Mouse (Mus musculus) hindbrain, embryonic 13.5 days (tissue): Measurements from ENCODE around the gene Gm20521. TPM values are rescaled to one million over a fixed set of nuclear protein-coding genes. Genes with fewer than 3 reads are reported as not detected.
A peak's percentile ranks its signal among the peaks of the same experiment; 100 is the strongest.

Source experiments
- ATAC-seq: fragments of 200-750 bp; cut with Nextera tagmentation; 2 replicates; pipeline ENCODE4 v1.8.0; 2017; ENCODE audit warnings: moderate TSS enrichment; ENCODE audit not compliant: low FRiP score
- H3K27ac ChIP-seq: fragments of 300-500 bp; sonication (generic); 2 replicates; pipeline ENCODE4 v1.5.1; 2015; ENCODE audit warnings: inconsistent platforms, mild to moderate bottlenecking, moderate library complexity
- H3K27me3 ChIP-seq: fragments of 300-500 bp; sonication (generic); 2 replicates; pipeline ENCODE4 v1.6.1; 2015; ENCODE audit warnings: mild to moderate bottlenecking, inconsistent platforms
- H3K36me3 ChIP-seq: fragments of 300-500 bp; sonication (generic); 2 replicates; pipeline ENCODE4 v1.6.1; 2015; ENCODE audit warnings: mild to moderate bottlenecking, inconsistent platforms
- H3K4me1 ChIP-seq: fragments of 300-500 bp; sonication (generic); replicated peaks from 2 replicates; pipeline ENCODE4 v1.6.1; 2015; ENCODE audit warnings: inconsistent platforms
- H3K4me2 ChIP-seq: fragments of 300-500 bp; sonication (generic); 2 replicates; pipeline ENCODE4 v1.6.1; 2015; ENCODE audit warnings: inconsistent platforms, mild to moderate bottlenecking, moderate library complexity
- H3K4me3 ChIP-seq: fragments of 300-500 bp; sonication (generic); 2 replicates; pipeline ENCODE4 v1.5.1; 2015; ENCODE audit warnings: mild to moderate bottlenecking, inconsistent platforms
- H3K9ac ChIP-seq: fragments of 300-500 bp; sonication (generic); 2 replicates; pipeline ENCODE4 v1.6.1; 2015; ENCODE audit warnings: mild to moderate bottlenecking, inconsistent platforms
- H3K9me3 ChIP-seq: fragments of 300-500 bp; sonication (generic); 2 replicates; pipeline ENCODE4 v1.6.1; 2016; ENCODE audit warnings: inconsistent platforms
- WGBS: fragments of 180-500 bp; shearing (Covaris S2); methylation state at CpG from one replicate; pipeline ENCODE4 v1.1.7; 2015; 5-methylcytosine and 5-hydroxymethylcytosine counted together
- polyA plus RNA-seq: library from polyadenylated mRNA; unstranded; fragments of >200 nt; fragmentation: Nextera tagmentation; extraction: Ambion mirVana; gene quantifications from 2 replicates; pipeline ENCODE4 v1.2.1, GENCODE M21; 2015

The Gm20521 gene
- 0.34 TPM in 1 of 2 replicates, not detected in the other for polyA plus RNA-seq

GRCm38 (mm10) chr14:54883154-54884021 lies at the start of gene Gm20521, which contains the start of gene Bcl2l2:
Gene Gm20521 (plus strand): TSS chr14:54883441.
Gene Bcl2l2 (plus strand): TSS chr14:54883377.
- Histone ChIP-seq H3K9ac (peak within 1 kb of the TSS; percentile 89), H3K9me3 (no peaks in the 10 kb centered on the region), H3K36me3 (peaks cover 25% of the 10 kb centered on the region), H3K27me3 (peaks cover 6% of the 10 kb centered on the region), H3K4me1 (peaks cover 33% of the 10 kb centered on the region), H3K4me2 (peak within 1 kb of the TSS; percentile 81), H3K27ac (peak within 1 kb of the TSS; percentile 94), H3K4me3 (peak within 1 kb of the TSS; percentile 72)
- under 1% methylated on average over 27 of the region's 27 CpGs for WGBS
- peak; percentile 90 for ATAC-seq

GRCm38 (mm10) chr14:54843461-54843860 lies 39.8 kb upstream of the Gm20521 start:
- no peak for ATAC-seq
- 3% methylated on average over 4 of the region's 4 CpGs for WGBS
- 0 out of 2 replicates have a peak overlapping the region, but pooled peaks have one; percentile 8 for H3K4me2 ChIP-seq
- H3K36me3 ChIP-seq = no peaks in the 10 kb centered on the region
- 0 out of 2 replicates have a peak overlapping the region, but pooled peaks have one; percentile 13 for H3K9ac ChIP-seq
- no peak overlapping the region for H3K4me3 ChIP-seq
- H3K9me3 ChIP-seq = no peaks in the 10 kb centered on the region
- H3K4me1 ChIP-seq = no peaks in the 10 kb centered on the region
- no peaks in the 10 kb centered on the region for H3K27me3 ChIP-seq
- H3K27ac ChIP-seq = no peak overlapping the region

GRCm38 (mm10) chr14:54855726-54856125 lies 27.5 kb upstream of the Gm20521 start:
- Histone ChIP-seq H3K9ac (no peak overlapping the region), H3K4me1 (no peaks in the 10 kb centered on the region), H3K9me3 (no peaks in the 10 kb centered on the region), H3K27me3 (no peaks in the 10 kb centered on the region), H3K27ac (no peak overlapping the region), H3K4me3 (no peak overlapping the region), H3K4me2 (no peak overlapping the region), H3K36me3 (peaks cover 32% of the 10 kb centered on the region)
- WGBS = 99% methylated on average over 3 of the region's 3 CpGs
- ATAC-seq = no peak

GRCm38 (mm10) chr14:54856703-54857102 lies 26.5 kb upstream of the Gm20521 start:
- Histone ChIP-seq H3K4me3 (no peak overlapping the region), H3K36me3 (peaks cover 32% of the 10 kb centered on the region), H3K4me1 (no peaks in the 10 kb centered on the region), H3K27me3 (no peaks in the 10 kb centered on the region), H3K9me3 (no peaks in the 10 kb centered on the region), H3K4me2 (no peak overlapping the region), H3K9ac (no peak overlapping the region), H3K27ac (no peak overlapping the region)
- ATAC-seq = no peak
- WGBS = 90% methylated on average over 7 of the region's 7 CpGs

- Histone ChIP-seq H3K36me3 (peaks cover 32% of the 10 kb centered on the region), H3K4me3 (no peak overlapping the region), H3K9ac (no peak overlapping the region), H3K27ac (no peak overlapping the region), H3K4me2 (no peak overlapping the region), H3K9me3 (no peaks in the 10 kb centered on the region), H3K4me1 (0 out of 2 replicates have a peak, but pooled peaks cover 7% of the 10 kb centered on the region), H3K27me3 (no peaks in the 10 kb centered on the region)
- no peak for ATAC-seq
- 94% methylated on average over 9 of the region's 9 CpGs for WGBS
Measured at GRCm38 (mm10) chr14:54857891-54858290, 25.4 kb upstream of the Gm20521 start.

GRCm38 (mm10) chr14:54860511-54860910 lies 22.7 kb upstream of the Gm20521 start:
- Histone ChIP-seq H3K4me1 (peaks cover 12% of the 10 kb centered on the region), H3K4me3 (no peak overlapping the region), H3K36me3 (peaks cover 24% of the 10 kb centered on the region), H3K27me3 (no peaks in the 10 kb centered on the region), H3K9ac (no peak overlapping the region), H3K27ac (no peak overlapping the region), H3K4me2 (no peak overlapping the region), H3K9me3 (no peaks in the 10 kb centered on the region)
- WGBS = 50% methylated on average over 2 of the region's 2 CpGs
- ATAC-seq = no peak

- H3K9ac ChIP-seq = peak overlapping the region; percentile 96
- H3K27ac ChIP-seq = peak overlapping the region; percentile 85
- no peaks in the 10 kb centered on the region for H3K27me3 ChIP-seq
- peak; percentile 99 for ATAC-seq
- 0% methylated on average over 51 of the region's 56 CpGs for WGBS
- H3K4me1 ChIP-seq = peaks cover 12% of the 10 kb centered on the region
- H3K9me3 ChIP-seq = no peaks in the 10 kb centered on the region
- H3K4me3 ChIP-seq = peak overlapping the region; percentile 96
- H3K36me3 ChIP-seq = no peaks in the 10 kb centered on the region
- H3K4me2 ChIP-seq = peak overlapping the region; percentile 74
Measured at GRCm38 (mm10) chr14:54863501-54864312, 19.5 kb upstream of the Gm20521 start.

- H3K4me1 ChIP-seq = peaks cover 12% of the 10 kb centered on the region
- H3K9me3 ChIP-seq = no peaks in the 10 kb centered on the region
- H3K27ac ChIP-seq = peak overlapping the region; percentile 85
- H3K36me3 ChIP-seq = no peaks in the 10 kb centered on the region
- ATAC-seq = peak; percentile 37
- WGBS = 17% methylated on average over 21 of the region's 21 CpGs
- H3K4me3 ChIP-seq = peak overlapping the region; percentile 96
- H3K4me2 ChIP-seq = peak overlapping the region; percentile 74
- no peaks in the 10 kb centered on the region for H3K27me3 ChIP-seq
- peak overlapping the region; percentile 96 for H3K9ac ChIP-seq
Measured at GRCm38 (mm10) chr14:54864313-54865036, 18.8 kb upstream of the Gm20521 start.

GRCm38 (mm10) chr14:54865626-54866025 lies 17.6 kb upstream of the Gm20521 start:
- WGBS = 84% methylated on average over 5 of the region's 5 CpGs
- no peak for ATAC-seq
- peaks cover 12% of the 10 kb centered on the region for H3K4me1 ChIP-seq
- no peaks in the 10 kb centered on the region for H3K9me3 ChIP-seq
- H3K27me3 ChIP-seq = no peaks in the 10 kb centered on the region
- H3K27ac ChIP-seq = no peak overlapping the region
- H3K9ac ChIP-seq = no peak overlapping the region
- H3K36me3 ChIP-seq = no peaks in the 10 kb centered on the region
- no peak overlapping the region for H3K4me2 ChIP-seq
- no peak overlapping the region for H3K4me3 ChIP-seq

GRCm38 (mm10) chr14:54866268-54866667 lies 17.0 kb upstream of the Gm20521 start:
- WGBS = 75% methylated on average over 3 of the region's 3 CpGs
- H3K4me3 ChIP-seq = no peak overlapping the region
- no peak for ATAC-seq
- no peak overlapping the region for H3K9ac ChIP-seq
- no peaks in the 10 kb centered on the region for H3K36me3 ChIP-seq
- H3K9me3 ChIP-seq = no peaks in the 10 kb centered on the region
- no peak overlapping the region for H3K27ac ChIP-seq
- no peaks in the 10 kb centered on the region for H3K27me3 ChIP-seq
- H3K4me2 ChIP-seq = no peak overlapping the region
- H3K4me1 ChIP-seq = peaks cover 12% of the 10 kb centered on the region

GRCm38 (mm10) chr14:54866936-54867335 lies 16.3 kb upstream of the Gm20521 start:
- Histone ChIP-seq H3K4me3 (no peak overlapping the region), H3K4me2 (no peak overlapping the region), H3K9me3 (no peaks in the 10 kb centered on the region), H3K9ac (no peak overlapping the region), H3K36me3 (no peaks in the 10 kb centered on the region), H3K4me1 (peaks cover 10% of the 10 kb centered on the region), H3K27ac (no peak overlapping the region), H3K27me3 (no peaks in the 10 kb centered on the region)
- WGBS = 56% methylated on average over 5 of the region's 5 CpGs
- ATAC-seq = no peak

GRCm38 (mm10) chr14:54868026-54868425 lies 15.2 kb upstream of the Gm20521 start:
- no peak for ATAC-seq
- Histone ChIP-seq H3K4me2 (no peak overlapping the region), H3K4me3 (no peak overlapping the region), H3K9me3 (no peaks in the 10 kb centered on the region), H3K27ac (no peak overlapping the region), H3K36me3 (no peaks in the 10 kb centered on the region), H3K4me1 (peaks cover 4% of the 10 kb centered on the region), H3K9ac (no peak overlapping the region), H3K27me3 (no peaks in the 10 kb centered on the region)
- 91% methylated on average over 4 of the region's 4 CpGs for WGBS
